Mouse (Mus musculus): ENCODE measurements around the gene Phldb1. TPM values are rescaled to one million over a fixed set of nuclear protein-coding genes. Genes with fewer than 3 reads are reported as not detected.

Phldb1 gene
- polyA plus RNA-seq, 1 experiment from 2014 or later: 3.0 TPM

DNA sequence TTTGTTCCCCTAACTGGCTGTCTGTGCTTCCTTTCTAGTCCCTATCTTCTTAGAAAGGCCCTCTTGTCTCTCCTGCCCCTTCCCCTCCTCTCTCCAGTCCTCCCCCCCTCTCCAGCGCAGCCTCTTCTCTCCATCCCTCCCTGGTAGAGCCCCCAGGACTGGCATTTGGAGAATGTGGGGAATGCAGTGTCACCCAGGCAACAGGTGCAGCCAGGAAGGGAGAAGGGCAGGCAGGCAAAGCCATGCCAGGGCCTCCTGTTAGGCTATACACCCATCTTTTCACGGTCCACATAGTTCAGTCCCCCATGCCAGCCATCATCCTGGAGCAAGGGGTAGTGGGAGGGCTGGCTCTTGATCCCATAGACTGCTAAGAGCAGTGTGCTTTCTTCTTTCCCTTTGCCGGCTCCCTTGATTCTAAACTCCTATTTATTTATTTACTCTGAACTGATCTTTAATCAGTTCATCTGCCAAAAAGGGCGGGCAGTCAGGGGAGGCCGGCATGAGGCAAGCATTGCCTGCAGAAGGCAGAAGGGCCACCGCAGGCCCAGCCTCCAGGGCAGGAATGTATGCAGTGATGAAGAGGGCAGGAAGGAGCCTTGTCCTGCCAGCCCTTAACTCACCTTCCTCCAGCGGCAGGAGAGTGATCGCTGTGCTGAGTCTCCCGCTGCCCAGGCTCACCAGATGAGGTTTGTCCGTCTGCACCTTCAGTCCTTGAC is 8.4 kb downstream of the Phldb1 start:
- DNase-seq (ENCODE audit: low spot score): no peak

DNA sequence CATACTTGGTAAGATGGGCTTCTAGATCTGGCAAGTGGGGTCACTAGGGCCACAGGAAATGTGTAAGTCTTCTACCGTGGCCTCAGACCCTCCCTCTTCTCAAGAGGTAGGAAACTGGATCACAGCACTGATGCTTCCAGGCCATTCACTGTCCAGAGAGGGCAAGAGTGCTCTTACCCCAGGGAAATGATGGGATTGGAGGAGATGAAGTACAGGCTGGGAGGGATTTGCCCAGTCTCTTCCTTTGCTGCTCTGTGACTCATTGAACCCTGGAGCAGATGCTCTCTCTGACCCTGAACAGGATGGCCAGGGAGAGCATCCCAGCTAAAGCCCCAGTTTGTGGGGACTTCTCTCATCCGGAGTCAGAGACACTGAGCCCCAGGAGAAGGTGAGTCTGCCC is 10.3 kb downstream of the Phldb1 start:
- DNase-seq (ENCODE audit: low spot score): no peak

DNA sequence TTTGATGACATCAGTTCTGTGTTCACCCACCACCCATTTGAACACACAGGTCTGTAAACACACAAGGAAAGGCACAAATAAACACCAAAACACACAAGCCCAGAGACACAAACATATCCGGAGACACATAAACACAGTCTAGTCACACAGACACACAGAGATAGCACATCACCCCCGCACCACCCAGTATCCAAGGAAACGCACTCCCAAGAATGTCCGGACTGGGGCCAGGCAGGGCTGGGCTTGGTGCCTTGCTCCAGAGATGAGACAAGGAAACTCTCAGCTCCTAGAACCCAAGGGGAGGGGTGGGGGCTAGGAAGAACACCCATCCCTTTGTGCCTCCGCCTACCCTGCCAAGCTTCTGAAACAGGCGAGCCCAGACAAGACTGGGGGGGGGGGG is 10.8 kb downstream of the Phldb1 start:
- no peak for DNase-seq (ENCODE audit: low spot score)

- peak; percentile 28 for DNase-seq (ENCODE audit: low spot score)
These were observed 11.4 kb downstream of the Phldb1 start for GRCm38 (mm10) chr9:44723521-44724041.

GRCm38 (mm10) chr9:44723008-44723407 is 12.0 kb downstream of the Phldb1 start:
- DNase-seq (ENCODE audit: low spot score): no peak

- no peak for DNase-seq (ENCODE audit: low spot score)
These were observed 12.4 kb downstream of the Phldb1 start for GRCm38 (mm10) chr9:44722575-44722974.

GRCm38 (mm10) chr9:44721877-44722186 is 13.2 kb downstream of the Phldb1 start:
- no peak for DNase-seq (ENCODE audit: low spot score)

DNA sequence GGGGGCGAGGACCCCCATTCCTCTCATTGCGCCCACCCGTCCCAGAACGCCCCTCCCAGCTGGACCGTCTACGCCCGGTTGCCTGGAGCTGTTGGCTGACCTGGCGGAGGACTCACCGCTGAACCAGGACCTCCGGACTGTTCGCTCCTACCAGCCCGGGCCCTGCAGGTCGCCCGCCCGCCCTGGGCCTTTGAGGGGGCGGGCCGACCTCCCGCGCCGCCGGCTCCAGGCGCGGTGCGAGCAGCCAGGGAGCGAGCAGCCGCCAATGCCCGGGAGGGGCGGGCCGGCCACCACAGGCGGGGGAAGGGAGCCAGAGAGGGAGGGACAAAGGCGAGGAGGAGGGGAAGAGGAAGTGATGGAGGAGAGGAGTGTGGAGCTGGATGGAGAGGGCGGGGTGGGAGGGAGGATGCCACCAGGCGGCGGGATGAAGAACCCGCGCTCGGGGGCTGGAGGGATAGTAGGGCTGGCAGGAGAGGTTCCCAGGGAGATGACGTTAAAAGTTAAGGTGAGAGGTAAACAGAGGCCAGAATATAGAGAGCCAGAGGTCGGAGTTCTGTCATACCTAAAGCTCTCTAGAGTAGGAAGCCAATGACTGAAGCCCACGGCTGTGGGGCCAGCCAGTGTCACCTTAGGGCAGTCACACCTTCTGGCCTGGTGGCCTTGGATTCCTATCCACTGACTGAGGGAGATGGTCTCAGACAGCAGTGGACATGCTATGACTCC is 13.7 kb downstream of the Phldb1 start:
- peak; percentile 33 for DNase-seq (ENCODE audit: low spot score)

GRCm38 (mm10) chr9:44720358-44721153 is 14.4 kb downstream of the Phldb1 start:
- DNase-seq (ENCODE audit: low spot score): no peak

DNA sequence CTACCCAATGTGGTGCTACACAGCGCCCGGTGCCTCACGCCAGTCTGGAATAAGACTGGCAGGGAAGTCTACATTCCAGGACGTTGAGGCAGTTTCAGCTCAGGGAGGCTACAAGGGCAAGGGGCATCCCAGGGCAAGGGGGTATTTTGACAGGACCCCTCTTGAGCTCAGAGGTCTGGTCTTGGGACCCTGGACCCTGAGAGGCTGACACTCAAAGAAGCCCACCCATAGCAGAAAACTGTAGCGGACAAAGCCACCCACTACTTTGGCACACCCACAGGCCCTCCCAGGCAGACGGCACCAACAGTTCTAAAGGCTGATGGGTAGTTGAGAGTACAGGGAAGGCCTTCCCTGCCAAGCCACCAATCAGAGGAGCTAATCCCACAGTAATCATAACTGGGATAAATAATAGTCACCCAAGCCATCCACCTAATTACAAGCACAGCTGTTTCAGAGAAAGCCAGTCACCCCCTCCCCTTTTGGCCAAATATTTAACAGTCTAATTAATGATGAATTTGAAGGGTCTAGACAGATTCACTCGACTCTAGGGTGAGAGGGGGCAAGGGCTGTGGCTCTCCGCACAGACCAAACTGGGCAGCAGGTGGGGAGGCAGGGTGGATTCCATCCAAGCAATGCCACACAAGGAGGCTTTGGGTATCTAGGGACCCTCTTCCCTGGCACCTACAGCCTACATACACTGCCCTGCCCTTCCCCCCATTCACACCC is 15.2 kb downstream of the Phldb1 start:
- DNase-seq (ENCODE audit: low spot score): no peak

DNA sequence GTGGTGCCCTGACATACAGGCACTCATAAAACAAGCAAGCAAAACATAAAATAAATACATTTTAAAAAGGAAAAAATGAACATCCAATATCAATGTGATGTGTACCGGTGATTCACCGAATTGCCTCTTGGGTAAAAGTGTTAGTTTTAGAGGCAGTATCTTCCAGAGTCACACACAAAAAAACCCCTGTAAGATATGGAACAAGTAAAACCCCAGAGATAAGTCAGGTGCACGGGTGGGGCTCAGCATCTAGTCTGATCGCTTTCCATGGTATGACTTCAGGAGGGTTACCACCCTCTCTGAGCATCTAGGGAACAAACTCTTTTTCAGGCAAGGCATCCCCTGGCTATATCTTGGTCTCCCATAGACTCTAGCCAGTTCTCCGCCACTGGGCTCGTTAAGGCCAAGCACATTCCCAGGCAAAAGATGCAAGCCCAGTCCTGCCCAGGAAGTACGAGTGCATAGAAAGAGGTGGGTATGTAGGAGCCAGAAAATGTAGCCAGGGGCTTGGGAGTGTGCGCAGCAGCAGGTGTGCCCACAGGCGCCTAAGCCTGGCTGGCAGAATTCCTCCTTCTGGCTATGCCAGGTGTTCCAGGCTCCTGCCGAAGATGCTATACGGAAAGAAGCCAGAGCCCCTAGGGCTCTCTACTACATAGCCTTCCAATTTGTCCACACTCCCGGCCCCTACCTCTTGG is 15.9 kb downstream of the Phldb1 start:
- no peak for DNase-seq (ENCODE audit: low spot score)

DNA sequence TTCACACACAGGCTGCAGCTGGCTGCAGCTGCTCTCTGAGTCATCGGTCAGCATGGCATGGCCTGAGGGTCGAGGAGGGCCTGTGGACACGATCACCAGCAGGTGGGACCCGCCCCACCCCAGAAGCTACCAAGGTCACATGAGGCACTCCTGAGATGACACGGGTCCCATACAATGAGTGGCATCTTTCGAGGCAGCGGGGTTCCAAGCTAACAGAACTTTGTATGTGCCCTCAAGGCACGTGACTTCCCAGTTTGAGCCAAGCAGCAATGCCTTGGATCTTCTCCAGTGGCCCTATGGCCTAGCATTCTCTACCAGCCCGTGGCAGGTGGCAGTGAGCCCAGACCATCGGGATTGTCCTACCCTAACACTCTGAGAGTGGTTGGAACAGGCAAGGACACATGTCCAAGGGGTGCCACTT is 17.2 kb downstream of the Phldb1 start:
- DNase-seq (ENCODE audit: low spot score): no peak

- DNase-seq (ENCODE audit: low spot score): peak; percentile 47
These were observed 17.8 kb downstream of the Phldb1 start for GRCm38 (mm10) chr9:44716997-44717821.

- no peak for DNase-seq (ENCODE audit: low spot score)
These were observed 19.2 kb downstream of the Phldb1 start for GRCm38 (mm10) chr9:44715705-44716362.

DNA sequence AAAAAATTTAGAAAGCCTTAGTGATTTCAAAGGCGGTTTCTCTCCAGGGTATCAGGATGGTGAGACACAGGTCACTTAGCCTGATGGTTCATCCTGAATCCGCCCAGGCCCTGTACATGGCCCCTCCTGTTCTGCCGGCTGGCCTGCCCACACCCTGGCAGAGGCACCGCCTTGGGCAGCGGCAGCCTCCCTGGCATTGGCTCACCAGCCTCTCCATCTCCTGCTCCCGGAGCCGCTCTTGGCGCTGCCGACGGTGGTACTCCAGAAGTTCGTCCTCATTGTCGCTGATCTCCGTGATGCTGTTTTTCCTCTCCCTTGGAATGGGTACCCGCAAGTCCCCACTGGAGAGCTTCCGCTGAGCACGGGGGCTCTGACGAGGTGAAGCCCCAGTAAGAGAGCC is 19.9 kb downstream of the Phldb1 start:
- no peak for DNase-seq (ENCODE audit: low spot score)

GRCm38 (mm10) chr9:44713574-44713973 is 21.4 kb downstream of the Phldb1 start:
- no peak for DNase-seq (ENCODE audit: low spot score)

- DNase-seq (ENCODE audit: low spot score): no peak
These were observed 21.9 kb downstream of the Phldb1 start for GRCm38 (mm10) chr9:44713080-44713479.

DNA sequence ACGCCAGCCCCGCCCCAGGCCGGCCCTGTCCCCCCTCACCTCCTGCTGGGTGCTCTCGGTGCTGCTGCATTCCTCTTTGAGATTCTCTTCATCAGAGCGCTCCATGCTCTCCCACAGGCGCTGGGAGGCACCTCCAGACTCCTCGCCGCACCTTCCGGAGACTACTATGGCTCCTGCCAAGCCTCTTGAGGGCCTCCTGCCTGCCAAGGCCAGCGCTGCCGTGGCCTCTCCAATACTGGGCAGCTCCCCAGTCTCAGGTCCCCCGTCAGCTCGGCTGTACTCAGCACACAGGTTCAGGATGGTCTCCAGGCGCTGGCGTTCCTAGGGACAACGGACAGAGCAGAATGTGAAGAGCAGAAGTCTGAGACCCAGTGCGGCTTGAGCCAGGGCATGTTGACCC is 23.4 kb downstream of the Phldb1 start:
- DNase-seq (ENCODE audit: low spot score): no peak

GRCm38 (mm10) chr9:44710213-44710612 is 24.8 kb downstream of the Phldb1 start:
- no peak for DNase-seq (ENCODE audit: low spot score)
